Mouse (Mus musculus) liver, embryonic 11.5 days (tissue): ENCODE measurements at regions not wholly inside any gene's neighbourhood (a gene's known extent, or its start where the extent isn't known, plus 50 kb on each side); places are given as distances from the start of the nearest gene placed in this dataset.
A peak's percentile ranks its signal among the peaks of the same experiment; 100 is the strongest.
"Not testable (repeated sequence)": the region's sequence is repeated elsewhere in the genome, so short reads cannot be mapped to it uniquely, and the experiment has no call there.

Experiments
- ATAC-seq: fragments of 200-750 bp; cut with Nextera tagmentation; replicated peaks from 2 replicates; pipeline ENCODE4 v1.8.0; 2017; ENCODE audit warnings: moderate number of reproducible peaks, mild to moderate bottlenecking, moderate TSS enrichment, moderate library complexity; ENCODE audit not compliant: low FRiP score
- DNase-seq: peaks from one replicate; pipeline ENCODE4 v3.0.0-alpha.2; 2017; ENCODE audit warnings: low spot score
- H3K27ac ChIP-seq: fragments of 300-500 bp; sonication (generic); 2 replicates; pipeline ENCODE4 v1.5.1; 2014; ENCODE audit warnings: mild to moderate bottlenecking, low read depth, low read length, control low read depth
- H3K27me3 ChIP-seq: fragments of 300-500 bp; sonication (generic); replicated peaks from 2 replicates; pipeline ENCODE4 v1.6.1; 2014; ENCODE audit warnings: low read length, mixed read lengths; ENCODE audit not compliant: control insufficient read depth, insufficient read depth
- H3K36me3 ChIP-seq: fragments of 300-500 bp; sonication (generic); 2 replicates; pipeline ENCODE4 v1.6.1; 2014; ENCODE audit warnings: mild to moderate bottlenecking, low read length, moderate library complexity, mixed read lengths; ENCODE audit not compliant: control insufficient read depth, insufficient read depth
- H3K4me1 ChIP-seq: fragments of 300-500 bp; sonication (generic); replicated peaks from 2 replicates; pipeline ENCODE4 v1.6.1; 2014; ENCODE audit warnings: low read length, mixed read lengths; ENCODE audit not compliant: control insufficient read depth, insufficient read depth
- H3K4me2 ChIP-seq: fragments of 300-500 bp; sonication (generic); 2 replicates; pipeline ENCODE4 v1.6.1; 2014; ENCODE audit warnings: mild to moderate bottlenecking, control low read depth, moderate library complexity
- H3K4me3 ChIP-seq: fragments of 300-500 bp; sonication (generic); 2 replicates; pipeline ENCODE4 v1.5.1; 2014; ENCODE audit warnings: low read depth, low read length, control low read depth
- H3K9ac ChIP-seq: fragments of 300-500 bp; sonication (generic); 2 replicates; pipeline ENCODE4 v1.6.1; 2014; ENCODE audit warnings: low read depth, low read length, control low read depth
- H3K9me3 ChIP-seq: fragments of 300-500 bp; sonication (generic); 2 replicates; pipeline ENCODE4 v1.6.1; 2016; ENCODE audit warnings: low read length, inconsistent platforms, mixed read lengths; ENCODE audit not compliant: control insufficient read depth
- WGBS: fragments of 180-500 bp; shearing (Covaris S2); extraction: QIAGEN DNeasy Blood & Tissue Kit; methylation state at CpG from one replicate; pipeline ENCODE4 v1.1.7; 2014; 5-methylcytosine and 5-hydroxymethylcytosine counted together

- WGBS: 81% methylated on average over 1 of the region's 1 CpGs
- H3K4me2 ChIP-seq, H3K36me3 ChIP-seq, DNase-seq, H3K4me3 ChIP-seq, ATAC-seq, H3K27me3 ChIP-seq, H3K9me3 ChIP-seq, H3K9ac ChIP-seq, H3K4me1 ChIP-seq, H3K27ac ChIP-seq: not testable (repeated sequence)
Measured at GRCm38 (mm10) chr4:153875036-153875435, 82.0 kb upstream of the A430005L14Rik start.

DNA sequence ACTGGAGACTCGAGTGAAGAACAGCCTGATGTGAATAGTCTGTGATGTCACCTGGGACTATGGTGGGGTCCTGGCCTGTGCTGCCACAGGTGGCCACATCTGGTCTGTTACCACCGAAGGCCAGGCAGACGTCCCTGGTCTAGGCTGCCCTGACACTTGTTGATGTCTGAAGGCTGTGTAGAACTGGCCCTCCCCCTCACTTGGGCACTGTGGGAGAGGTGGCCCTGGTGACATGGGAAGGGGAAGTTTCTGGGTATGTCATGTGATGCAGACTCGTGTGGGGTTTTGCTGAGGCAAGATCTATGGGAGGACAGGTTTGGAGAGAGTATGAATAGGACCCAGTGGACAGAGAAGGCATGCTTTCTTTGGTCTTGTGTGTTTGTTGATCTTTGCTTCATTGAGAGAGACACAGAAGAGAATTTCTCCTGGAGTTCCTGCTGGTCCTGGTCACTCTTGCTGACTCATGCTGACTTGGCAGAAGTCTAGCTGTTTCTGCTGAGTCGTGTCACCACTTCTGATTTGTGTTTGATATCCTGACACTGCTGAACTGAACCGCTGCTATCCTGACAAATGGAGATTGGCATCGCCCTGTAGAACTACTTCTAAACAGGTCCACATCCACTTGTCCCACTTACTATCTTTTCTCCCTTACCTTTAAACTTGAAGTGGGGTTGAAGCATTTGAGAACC is 79.9 kb upstream of the A430005L14Rik start:
- Histone ChIP-seq H3K27ac (no peak overlapping the region), H3K4me1 (no peaks in the 10 kb centered on the region), H3K27me3 (no peaks in the 10 kb centered on the region), H3K4me2 (no peak overlapping the region), H3K36me3 (no peaks in the 10 kb centered on the region), H3K9ac (no peak overlapping the region), H3K4me3 (no peak overlapping the region), H3K9me3 (no peaks in the 10 kb centered on the region)
- WGBS: 54% methylated on average over 7 of the region's 7 CpGs
- ATAC-seq (0 out of 2 replicates have a peak, but pooled peaks have one; percentile 51), DNase-seq (no peak)

DNA sequence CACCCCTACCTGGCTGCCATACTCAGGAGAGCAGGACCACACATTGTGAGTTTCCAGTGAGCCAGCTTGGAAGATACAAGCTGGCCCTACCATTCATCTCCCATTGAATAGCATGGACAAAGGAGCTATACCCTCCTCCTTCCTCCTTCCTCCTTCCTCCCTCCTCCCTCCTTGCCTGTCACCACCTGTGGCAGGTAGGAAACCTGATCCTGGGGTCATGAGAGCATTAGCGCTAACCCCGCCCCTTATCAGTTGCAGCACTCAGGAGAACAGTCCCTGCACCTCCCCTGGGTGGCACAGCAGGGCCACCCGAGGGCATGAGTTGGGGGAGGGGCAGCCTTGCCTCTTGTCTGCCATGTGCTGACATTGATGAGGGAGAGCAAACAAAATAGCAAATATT is 74.0 kb upstream of the A430005L14Rik start:
- H3K9ac ChIP-seq: no peak overlapping the region
- no peaks in the 10 kb centered on the region for H3K4me1 ChIP-seq
- H3K4me2 ChIP-seq: no peak overlapping the region
- H3K27ac ChIP-seq: no peak overlapping the region
- 19% methylated on average over 3 of the region's 3 CpGs for WGBS
- no peak for DNase-seq
- no peaks in the 10 kb centered on the region for H3K9me3 ChIP-seq
- H3K36me3 ChIP-seq: no peaks in the 10 kb centered on the region
- H3K4me3 ChIP-seq: no peak overlapping the region
- ATAC-seq: no peak
- H3K27me3 ChIP-seq: no peaks in the 10 kb centered on the region

- no peak overlapping the region for H3K9ac ChIP-seq
- DNase-seq: no peak
- ATAC-seq: no peak
- no peak overlapping the region for H3K27ac ChIP-seq
- H3K4me1 ChIP-seq: no peaks in the 10 kb centered on the region
- H3K9me3 ChIP-seq: no peaks in the 10 kb centered on the region
- H3K4me2 ChIP-seq: no peak overlapping the region
- H3K36me3 ChIP-seq: no peaks in the 10 kb centered on the region
- no peaks in the 10 kb centered on the region for H3K27me3 ChIP-seq
- no peak overlapping the region for H3K4me3 ChIP-seq
Measured at GRCm38 (mm10) chr4:153884044-153884443, 73.0 kb upstream of the A430005L14Rik start.

- 63% methylated on average over 6 of the region's 6 CpGs for WGBS
- Histone ChIP-seq H3K9me3 (no peaks in the 10 kb centered on the region), H3K4me2 (no peak overlapping the region)
Measured at GRCm38 (mm10) chr4:153885836-153886235, 71.2 kb upstream of the A430005L14Rik start.

DNA sequence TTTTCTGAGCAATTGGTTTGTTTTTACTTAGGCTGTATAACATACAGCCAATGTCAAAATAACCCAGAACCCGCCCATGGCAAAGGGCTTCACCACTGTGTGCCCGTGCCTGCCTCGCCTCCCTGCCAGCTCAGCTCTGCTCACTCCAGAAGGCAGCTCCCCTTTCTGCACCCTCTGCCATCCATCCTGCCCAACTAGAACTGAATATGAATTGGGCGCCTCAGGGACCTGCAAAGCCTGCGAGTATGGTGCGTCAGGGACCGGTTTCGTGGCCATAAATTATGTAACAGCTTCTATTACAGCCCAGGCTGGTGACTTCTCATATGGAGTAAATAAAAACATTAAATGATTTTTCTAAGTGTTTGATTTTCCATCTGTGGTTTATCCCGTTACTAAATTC is 66.9 kb upstream of the A430005L14Rik start:
- no peak overlapping the region for H3K9ac ChIP-seq
- 89% methylated on average over 9 of the region's 9 CpGs for WGBS
- no peaks in the 10 kb centered on the region for H3K36me3 ChIP-seq
- DNase-seq: no peak
- no peaks in the 10 kb centered on the region for H3K4me1 ChIP-seq
- no peak for ATAC-seq
- no peak overlapping the region for H3K27ac ChIP-seq
- no peak overlapping the region for H3K4me3 ChIP-seq
- no peaks in the 10 kb centered on the region for H3K9me3 ChIP-seq
- H3K27me3 ChIP-seq: no peaks in the 10 kb centered on the region
- H3K4me2 ChIP-seq: no peak overlapping the region

More at GRCm38 (mm10) chr4:153885836-153886235, 71.2 kb upstream of the A430005L14Rik start:
- H3K27me3 ChIP-seq: no peaks in the 10 kb centered on the region
- no peak overlapping the region for H3K4me3 ChIP-seq
- H3K27ac ChIP-seq: no peak overlapping the region
- no peaks in the 10 kb centered on the region for H3K4me1 ChIP-seq
- no peaks in the 10 kb centered on the region for H3K36me3 ChIP-seq
- ATAC-seq (no peak), DNase-seq (no peak)
- no peak overlapping the region for H3K9ac ChIP-seq

GRCm38 (mm10) chr4:153899721-153900120 is 57.3 kb upstream of the A430005L14Rik start:
- Histone ChIP-seq H3K9me3 (no peaks in the 10 kb centered on the region), H3K9ac (no peak overlapping the region), H3K27me3 (no peaks in the 10 kb centered on the region), H3K27ac (no peak overlapping the region), H3K4me2 (no peak overlapping the region), H3K4me3 (no peak overlapping the region), H3K4me1 (no peaks in the 10 kb centered on the region), H3K36me3 (no peaks in the 10 kb centered on the region)
- ATAC-seq (no peak), DNase-seq (no peak)
- 69% methylated on average over 7 of the region's 7 CpGs for WGBS

DNA sequence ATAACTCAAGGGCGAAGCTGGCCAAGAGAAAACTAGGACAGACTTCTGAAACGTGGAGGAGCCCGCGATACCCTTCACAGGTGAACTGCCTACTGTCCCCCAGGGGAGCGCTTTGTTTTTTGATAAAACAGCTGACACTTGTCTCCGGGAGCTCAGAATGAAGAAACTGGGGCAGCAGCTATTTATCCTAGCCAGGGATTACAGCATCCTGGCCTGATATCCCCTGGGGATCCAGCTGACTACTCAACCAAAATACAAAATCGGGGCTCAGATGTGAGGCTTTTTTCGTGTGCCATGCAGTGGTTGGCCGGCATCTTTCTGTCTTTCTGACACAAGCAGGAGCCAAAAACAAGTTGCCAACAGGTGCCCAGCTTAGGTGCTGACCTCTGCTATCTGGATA is 52.0 kb upstream of the A430005L14Rik start:
- WGBS: 70% methylated on average over 9 of the region's 9 CpGs
- no peaks in the 10 kb centered on the region for H3K36me3 ChIP-seq
- H3K4me2 ChIP-seq: no peak overlapping the region
- no peak overlapping the region for H3K9ac ChIP-seq
- no peaks in the 10 kb centered on the region for H3K4me1 ChIP-seq
- H3K27ac ChIP-seq: no peak overlapping the region
- ATAC-seq (no peak), DNase-seq (no peak)
- H3K27me3 ChIP-seq: no peaks in the 10 kb centered on the region
- H3K4me3 ChIP-seq: no peak overlapping the region
- H3K9me3 ChIP-seq: no peaks in the 10 kb centered on the region

- H3K4me3 ChIP-seq: no peak overlapping the region
- no peak overlapping the region for H3K9ac ChIP-seq
- WGBS: 40% methylated on average over 7 of the region's 7 CpGs
- H3K27ac ChIP-seq: no peak overlapping the region
- H3K4me2 ChIP-seq: no peak overlapping the region
- no peaks in the 10 kb centered on the region for H3K36me3 ChIP-seq
- no peaks in the 10 kb centered on the region for H3K9me3 ChIP-seq
- no peaks in the 10 kb centered on the region for H3K4me1 ChIP-seq
- ATAC-seq (no peak), DNase-seq (no peak)
- no peaks in the 10 kb centered on the region for H3K27me3 ChIP-seq
Measured at GRCm38 (mm10) chr4:153905511-153905910, 51.5 kb upstream of the A430005L14Rik start.
